Mouse (Mus musculus): ENCODE measurements at regions not wholly inside any gene's neighbourhood (a gene's known extent, or its start where the extent isn't known, plus 50 kb on each side); places are given as distances from the start of the nearest gene placed in this dataset.
A peak's percentile ranks its signal among the peaks of the same experiment; 100 is the strongest.

- H3K27ac ChIP-seq (ENCODE audit: control insufficient read depth, low read depth, low read length): no peak overlapping the region
- H3K4me1 ChIP-seq (ENCODE audit: control insufficient read depth in 1 of 2, insufficient read depth in 2 of 2, low read length in 2 of 2): no peaks in the 10 kb centered on the region
- no peaks in the 10 kb centered on the region for H3K9me3 ChIP-seq (replicated peaks; ENCODE audit: insufficient read depth, low read length)
- H3K4me3 ChIP-seq (ENCODE audit: control insufficient read depth in 1 of 2, insufficient read depth in 1 of 2, low read depth in 2 of 2, low read length in 2 of 2): no peak overlapping the region
- H3K9ac ChIP-seq (ENCODE audit: control insufficient read depth, low read depth, low read length, poor library complexity, severe bottlenecking): no peak overlapping the region
- DNase-seq (ENCODE audit: low read depth, low spot score): peak; percentile 42
- TF ChIP-seq ELF1 (IDR thresholded peaks at IDR 0.05; ENCODE audit: low read depth, low read length): no peak
- no peak for TF ChIP-seq POLR2AphosphoS5 (IDR thresholded peaks at IDR 0.05; ENCODE audit: borderline replicate concordance, low read depth, low read length)
- TF ChIP-seq USF1 (IDR thresholded peaks at IDR 0.05; ENCODE audit: low read depth, low read length): no peak
- no peak for TF ChIP-seq KAT2A (conservative IDR thresholded peaks at IDR 0.05; ENCODE audit: low read depth, low read length)
- no peak for TF ChIP-seq SIN3A (IDR thresholded peaks at IDR 0.05; ENCODE audit: low read length)
- TF ChIP-seq MAX (IDR thresholded peaks at IDR 0.05; ENCODE audit: low read length): no peak
- no peak for TF ChIP-seq MAFK (IDR thresholded peaks at IDR 0.05; ENCODE audit: borderline replicate concordance, low read depth, low read length)
- no peak for TF ChIP-seq GABPA (IDR thresholded peaks at IDR 0.05; ENCODE audit: low read depth, low read length)
- TF ChIP-seq RAD21 (IDR thresholded peaks at IDR 0.05; ENCODE audit: low read depth, low read length): peak; percentile 51
- no peak for TF ChIP-seq MYC (IDR thresholded peaks at IDR 0.05; ENCODE audit: low read depth, low read length)
- TF ChIP-seq MXI1 (IDR thresholded peaks at IDR 0.05; ENCODE audit: low read depth, low read length): no peak
- peak; percentile 57 for TF ChIP-seq SMC3 (IDR thresholded peaks at IDR 0.05; ENCODE audit: low read depth, low read length)
- TF ChIP-seq CTCF (IDR thresholded peaks at IDR 0.05 in 2 of 3, conservative IDR thresholded peaks at IDR 0.05 in 1 of 3; ENCODE audit: control insufficient read depth in 1 of 3, insufficient read depth in 1 of 3, low read depth in 2 of 3, low read length in 3 of 3, poor library complexity in 1 of 3, severe bottlenecking in 1 of 3): peak in 1 of 3 experiments; percentile 46; a peak in 2 of 6 replicates
- no peak for TF ChIP-seq POLR2AphosphoS2 (IDR thresholded peaks at IDR 0.05; ENCODE audit: low read length)
- no peaks in the 10 kb centered on the region for H3K27me3 ChIP-seq (ENCODE audit: control insufficient read depth in 1 of 2, insufficient read depth in 2 of 2, low read length in 2 of 2)
- no peaks in the 10 kb centered on the region for H3K79me2 ChIP-seq (ENCODE audit: control insufficient read depth, insufficient read depth, low read length, poor library complexity)
- no peaks in the 10 kb centered on the region for H3K36me3 ChIP-seq (ENCODE audit: control insufficient read depth in 1 of 2, insufficient read depth in 2 of 2, low read length in 2 of 2)
These were observed 1418.8 kb downstream of the Pcdh19 start for GRCm38 (mm10) chrX:132269954-132270353.

- peak; percentile 68 for DNase-seq (ENCODE audit: low read depth, low spot score)
- H3K36me3 ChIP-seq (ENCODE audit: control insufficient read depth in 1 of 2, insufficient read depth in 2 of 2, low read length in 2 of 2): peaks cover 0 to 3% of the 10 kb centered on the region in 2 experiments; a peak in 2 of 4 replicates
- no peak overlapping the region for H3K9ac ChIP-seq (ENCODE audit: control insufficient read depth, low read depth, low read length, poor library complexity, severe bottlenecking)
- no peak for TF ChIP-seq KAT2A (conservative IDR thresholded peaks at IDR 0.05; ENCODE audit: low read depth, low read length)
- TF ChIP-seq RCOR1 (IDR thresholded peaks at IDR 0.05; ENCODE audit: low read depth, low read length): 0 out of 2 replicates have a peak, but pooled peaks have one; percentile 9
- TF ChIP-seq CHD2 (IDR thresholded peaks at IDR 0.05; ENCODE audit: low read length): peak; percentile 73
- TF ChIP-seq MEF2A (IDR thresholded peaks at IDR 0.05; ENCODE audit: extremely low read depth, insufficient replicate concordance, low read depth, low read length, poor library complexity, severe bottlenecking): no peak
- TF ChIP-seq MYC (IDR thresholded peaks at IDR 0.05; ENCODE audit: low read depth, low read length): no peak
- 0 out of 2 replicates have a peak, but pooled peaks have one; percentile 23 for TF ChIP-seq GATA1 (IDR thresholded peaks at IDR 0.05; ENCODE audit: low read depth, low read length)
- TF ChIP-seq EP300 (IDR thresholded peaks at IDR 0.05; ENCODE audit: low read depth in 1 of 2, low read length in 2 of 2): peak; percentile 17 to 78; a peak in 2 of 4 replicates
- TF ChIP-seq MYB (IDR thresholded peaks at IDR 0.05; ENCODE audit: low read depth, low read length): no peak
- TF ChIP-seq TCF12 (IDR thresholded peaks at IDR 0.05; ENCODE audit: low read depth, low read length): no peak
- no peak for TF ChIP-seq E2F4 (IDR thresholded peaks at IDR 0.05; ENCODE audit: borderline replicate concordance, low read depth, low read length)
- no peak overlapping the region for H3K4me3 ChIP-seq (ENCODE audit: control insufficient read depth in 1 of 2, insufficient read depth in 1 of 2, low read depth in 2 of 2, low read length in 2 of 2)
- no peaks in the 10 kb centered on the region for H3K9me3 ChIP-seq (replicated peaks; ENCODE audit: insufficient read depth, low read length)
- H3K79me2 ChIP-seq (ENCODE audit: control insufficient read depth, insufficient read depth, low read length, poor library complexity): no peaks in the 10 kb centered on the region
- H3K27ac ChIP-seq (ENCODE audit: control insufficient read depth, low read depth, low read length): no peak overlapping the region
- no peaks in the 10 kb centered on the region for H3K4me1 ChIP-seq (ENCODE audit: control insufficient read depth in 1 of 2, insufficient read depth in 2 of 2, low read length in 2 of 2)
- H3K27me3 ChIP-seq (ENCODE audit: control insufficient read depth in 1 of 2, insufficient read depth in 2 of 2, low read length in 2 of 2): no peaks in the 10 kb centered on the region
These were observed 1443.9 kb downstream of the Pcdh19 start for GRCm38 (mm10) chrX:132244838-132245237.
